Mouse (Mus musculus) limb, embryonic 14.5 days (tissue): Measurements from ENCODE around the gene Ascl2. TPM values are rescaled to one million over a fixed set of nuclear protein-coding genes. Genes with fewer than 3 reads are reported as not detected.

Experiments
- ATAC-seq: fragments of 200-750 bp; cut with Nextera tagmentation; 2 replicates; pipeline ENCODE4 v1.8.0; 2017; ENCODE audit warnings: low read depth, moderate number of reproducible peaks, moderate TSS enrichment; ENCODE audit not compliant: low FRiP score
- DNase-seq: peaks from one replicate; pipeline ENCODE4 v3.0.0-alpha.2; 2015; ENCODE audit warnings: low spot score
- H3K27ac ChIP-seq: fragments of 300-500 bp; sonication (generic); replicated peaks from 2 replicates; pipeline ENCODE4 v1.5.1; 2014; ENCODE audit warnings: low read depth, mild to moderate bottlenecking, low read length, moderate library complexity, mixed read lengths
- H3K27me3 ChIP-seq: fragments of 300-500 bp; sonication (generic); 2 replicates; pipeline ENCODE4 v1.6.1; 2014; ENCODE audit warnings: low read length, mixed read lengths; ENCODE audit not compliant: control insufficient read depth, insufficient read depth
- H3K36me3 ChIP-seq: fragments of 300-500 bp; sonication (generic); 2 replicates; pipeline ENCODE4 v1.6.1; 2014; ENCODE audit warnings: mild to moderate bottlenecking, low read length, moderate library complexity, mixed read lengths; ENCODE audit not compliant: control insufficient read depth, insufficient read depth
- H3K4me1 ChIP-seq: fragments of 300-500 bp; sonication (generic); 2 replicates; pipeline ENCODE4 v1.6.1; 2014; ENCODE audit warnings: antibody characterized with exemption, low read length, mixed read lengths; ENCODE audit not compliant: control insufficient read depth, insufficient read depth
- H3K4me2 ChIP-seq: fragments of 300-500 bp; sonication (generic); replicated peaks from 2 replicates; pipeline ENCODE4 v1.6.1; 2014; ENCODE audit warnings: low read depth, mild to moderate bottlenecking, low read length, moderate library complexity; ENCODE audit not compliant: severe bottlenecking
- H3K4me3 ChIP-seq: fragments of 300-500 bp; sonication (generic); replicated peaks from 2 replicates; pipeline ENCODE4 v1.5.1; 2014; ENCODE audit warnings: low read length
- H3K9ac ChIP-seq: fragments of 300-500 bp; sonication (generic); 2 replicates; pipeline ENCODE4 v1.6.1; 2014; ENCODE audit warnings: mild to moderate bottlenecking, low read depth, low read length, moderate library complexity; ENCODE audit not compliant: severe bottlenecking
- H3K9me3 ChIP-seq: fragments of 300-500 bp; sonication (generic); 2 replicates; pipeline ENCODE4 v1.6.1; 2016; ENCODE audit warnings: low read length; ENCODE audit not compliant: control insufficient read depth
- POLR2A ChIP-seq: fragments of 200-500 bp; IDR thresholded peaks from 2 replicates; pipeline ENCODE4 v1.8.0; 2012; ENCODE audit warnings: inconsistent platforms, mild to moderate bottlenecking, moderate library complexity, borderline replicate concordance; ENCODE audit not compliant: insufficient read depth, insufficient read length; ENCODE audit errors: extremely low read depth
- WGBS: fragments of 180-500 bp; shearing (Covaris S2); extraction: QIAGEN DNeasy Blood & Tissue Kit; methylation state at CpG from one replicate; pipeline ENCODE4 v1.1.7; 2014; 5-methylcytosine and 5-hydroxymethylcytosine counted together
- polyA plus RNA-seq, 2 experiments: library from polyadenylated mRNA; depleted of rRNA in 1 of 2; stranded (reverse) in 1 of 2; unstranded in 1 of 2; fragments of >200 nt; fragmentation: Nextera tagmentation in 1 of 2; extraction: Ambion mirVana in 1 of 2; gene quantifications; 2 replicates each; pipeline versions ENCODE4 v1.2.1 to v1.2.3; 2012 to 2014

The Ascl2 gene
- polyA plus RNA-seq, 2 experiments: 1.5 to 1.9 TPM

DNA sequence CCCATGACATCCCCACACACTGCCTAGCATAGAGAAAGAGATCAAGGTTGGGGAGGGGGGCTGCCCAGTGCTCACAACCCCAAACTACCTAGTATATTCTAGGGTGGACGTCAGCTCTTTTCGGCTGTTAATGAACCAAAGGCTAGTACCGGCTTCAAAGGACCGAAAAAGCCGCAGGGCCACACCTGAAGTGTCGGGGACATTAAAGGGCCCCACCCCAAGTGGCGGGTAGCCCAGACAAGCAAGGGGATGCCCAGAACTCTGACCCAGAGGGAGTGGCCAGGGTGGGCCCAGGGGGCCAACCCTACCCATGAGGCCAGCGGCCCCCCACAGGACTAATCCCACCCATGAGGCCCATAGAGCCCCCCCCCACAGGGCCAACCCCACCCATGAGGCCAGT lies 41.8 kb downstream of the Ascl2 start:
- Histone ChIP-seq H3K27me3 (no peaks in the 10 kb centered on the region), H3K27ac (no peak overlapping the region), H3K9me3 (no peaks in the 10 kb centered on the region), H3K4me2 (no peak overlapping the region), H3K4me1 (no peaks in the 10 kb centered on the region), H3K4me3 (no peak overlapping the region), H3K9ac (no peak overlapping the region), H3K36me3 (no peaks in the 10 kb centered on the region)
- ATAC-seq (no peak), DNase-seq (no peak)
- TF ChIP-seq POLR2A: no peak
- WGBS: 68% methylated on average over 8 of the region's 8 CpGs

- no peak overlapping the region for H3K4me2 ChIP-seq
- H3K27ac ChIP-seq: no peak overlapping the region
- H3K4me3 ChIP-seq: no peak overlapping the region
- H3K4me1 ChIP-seq: no peaks in the 10 kb centered on the region
- WGBS: 28% methylated on average over 8 of the region's 8 CpGs
- no peaks in the 10 kb centered on the region for H3K27me3 ChIP-seq
- TF ChIP-seq POLR2A: no peak
- DNase-seq (peak; percentile 54), ATAC-seq (peak; percentile 68)
- no peaks in the 10 kb centered on the region for H3K36me3 ChIP-seq
- no peaks in the 10 kb centered on the region for H3K9me3 ChIP-seq
- H3K9ac ChIP-seq: no peak overlapping the region
Measured at GRCm38 (mm10) chr7:142918641-142919628, 50.1 kb downstream of the Ascl2 start.

- DNase-seq (no peak), ATAC-seq (no peak)
- Histone ChIP-seq H3K27ac (no peak overlapping the region), H3K36me3 (no peaks in the 10 kb centered on the region), H3K9me3 (no peaks in the 10 kb centered on the region), H3K4me1 (no peaks in the 10 kb centered on the region), H3K27me3 (no peaks in the 10 kb centered on the region), H3K4me2 (no peak overlapping the region), H3K4me3 (no peak overlapping the region), H3K9ac (no peak overlapping the region)
- TF ChIP-seq POLR2A: no peak
- 81% methylated on average over 5 of the region's 5 CpGs for WGBS
Measured at GRCm38 (mm10) chr7:142917659-142918058, 51.4 kb downstream of the Ascl2 start.

Other genes starting within 250 kb of the Ascl2 start
- gene Ins2, start 225.9 kb downstream of the Ascl2 start, polyA plus RNA-seq (2012; rRNA removed): not detected in 2 replicates
- gene Ins2, start 225.9 kb downstream of the Ascl2 start, polyA plus RNA-seq (2014; fragmentation: Nextera tagmentation; extraction: Ambion mirVana): not detected in 2 replicates
- gene Th, start 38.1 kb downstream of the Ascl2 start, polyA plus RNA-seq (2012; rRNA removed): 0.18 and 0.26 TPM in 2 replicates
- 0.14 and 0.40 TPM in 2 replicates for gene Th, start 38.1 kb downstream of the Ascl2 start, polyA plus RNA-seq (2014; fragmentation: Nextera tagmentation; extraction: Ambion mirVana)
- gene Tspan32, start 35.8 kb upstream of the Ascl2 start, polyA plus RNA-seq (2012; rRNA removed): 5.1 and 5.5 TPM in 2 replicates
- gene Tspan32, start 35.8 kb upstream of the Ascl2 start, polyA plus RNA-seq (2014; fragmentation: Nextera tagmentation; extraction: Ambion mirVana): 6.0 and 7.3 TPM in 2 replicates
- 456 and 528 TPM in 2 replicates for gene Cd81, start 83.5 kb upstream of the Ascl2 start, polyA plus RNA-seq (2012; rRNA removed)
- gene Cd81, start 83.5 kb upstream of the Ascl2 start, polyA plus RNA-seq (2014; fragmentation: Nextera tagmentation; extraction: Ambion mirVana): 658 and 696 TPM in 2 replicates
- 130 and 174 TPM in 2 replicates for gene Tssc4, start 100.0 kb upstream of the Ascl2 start, polyA plus RNA-seq (2012; rRNA removed)
- 65.0 and 67.0 TPM in 2 replicates for gene Tssc4, start 100.0 kb upstream of the Ascl2 start, polyA plus RNA-seq (2014; fragmentation: Nextera tagmentation; extraction: Ambion mirVana)
- 63.4 and 71.2 TPM in 2 replicates for gene Trpm5, start 125.4 kb upstream of the Ascl2 start, polyA plus RNA-seq (2012; rRNA removed)
- gene Trpm5, start 125.4 kb upstream of the Ascl2 start, polyA plus RNA-seq (2014; fragmentation: Nextera tagmentation; extraction: Ambion mirVana): 24.1 and 24.2 TPM in 2 replicates
- 1.7 and 2.7 TPM in 2 replicates for gene Kcnq1, start 137.1 kb upstream of the Ascl2 start, polyA plus RNA-seq (2012; rRNA removed)
- 1.3 and 1.5 TPM in 2 replicates for gene Kcnq1, start 137.1 kb upstream of the Ascl2 start, polyA plus RNA-seq (2014; fragmentation: Nextera tagmentation; extraction: Ambion mirVana)